Mouse (Mus musculus): Measurements from ENCODE around the gene Tmem88b.
"Not testable (repeated sequence)": the region's sequence is repeated elsewhere in the genome, so short reads cannot be mapped to it uniquely, and the experiment has no call there.

The Tmem88b gene

DNA sequence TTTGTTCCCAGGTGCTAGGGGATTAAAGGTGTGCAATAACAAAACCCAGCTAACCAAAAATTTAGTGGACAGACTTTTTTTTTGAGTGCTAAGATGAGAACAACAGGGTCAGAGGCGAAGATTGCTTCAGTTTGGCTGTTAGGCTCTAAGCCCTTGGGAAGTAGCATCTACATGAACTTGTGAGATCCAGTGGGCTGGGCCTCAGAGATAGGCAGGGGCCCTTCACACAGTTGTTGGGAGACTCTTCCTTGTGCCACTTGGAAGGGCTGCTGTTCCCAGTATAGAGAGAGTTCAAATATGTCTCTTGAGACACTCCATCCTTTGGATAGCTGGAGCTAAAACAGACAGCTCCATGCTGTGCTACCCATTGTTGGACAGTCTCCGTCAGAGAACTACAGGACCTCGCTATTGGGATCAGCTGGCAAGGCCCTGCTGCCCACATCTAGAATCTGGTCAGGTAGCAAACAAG lies 4.4 kb upstream of the Tmem88b start, which contains the start of gene Ankrd65:
Gene Ankrd65, plus strand, starts transcription at position 419 of the 469 bp plus-strand sequence.
- in situ Hi-C loops (cut with MboI; ENCODE audit: low sequenced_read_pairs) = no loop called here

DNA sequence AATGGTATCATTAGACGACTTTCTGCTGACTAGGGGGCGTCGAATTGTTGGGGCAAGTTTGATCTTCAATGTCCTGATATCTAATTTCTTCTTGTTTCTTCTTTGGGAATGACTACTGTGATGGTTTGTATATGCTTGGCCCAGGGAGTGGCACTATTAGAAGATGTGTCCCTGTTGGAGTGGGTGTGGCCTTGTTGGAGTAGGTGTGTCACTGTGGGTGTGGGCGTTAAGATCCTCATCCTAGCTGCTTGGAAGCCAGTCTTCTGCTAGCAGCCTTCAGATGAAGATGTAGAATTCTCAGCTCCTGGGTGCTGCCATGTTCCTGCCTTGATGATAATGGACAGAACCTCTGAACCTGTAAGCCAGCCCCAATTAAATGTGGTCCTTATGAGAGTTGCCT lies 3.2 kb upstream of the Tmem88b start:
- in situ Hi-C loops (cut with MboI; ENCODE audit: low sequenced_read_pairs) = not testable (repeated sequence)

DNA sequence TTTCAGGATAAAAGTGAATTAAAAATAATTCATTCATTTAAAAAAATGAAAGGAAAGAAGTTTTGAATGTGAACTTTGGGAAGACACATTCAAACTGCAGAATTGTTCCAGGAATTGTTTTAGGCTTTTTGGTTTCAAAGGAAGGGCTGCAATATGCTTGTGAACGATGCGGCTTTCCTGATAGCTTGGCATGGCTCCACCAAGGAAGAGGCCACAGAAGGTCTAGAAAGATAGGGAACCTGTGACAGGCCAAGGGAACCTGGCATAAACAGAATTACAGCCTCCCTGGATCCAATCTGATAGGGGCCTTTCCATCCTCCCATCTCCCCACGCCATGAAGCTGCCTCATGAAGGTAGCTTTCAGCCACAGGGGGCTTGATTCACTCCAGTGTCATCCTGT lies 2.6 kb upstream of the Tmem88b start:
- in situ Hi-C loops (cut with MboI; ENCODE audit: low sequenced_read_pairs) = no loop called here

DNA sequence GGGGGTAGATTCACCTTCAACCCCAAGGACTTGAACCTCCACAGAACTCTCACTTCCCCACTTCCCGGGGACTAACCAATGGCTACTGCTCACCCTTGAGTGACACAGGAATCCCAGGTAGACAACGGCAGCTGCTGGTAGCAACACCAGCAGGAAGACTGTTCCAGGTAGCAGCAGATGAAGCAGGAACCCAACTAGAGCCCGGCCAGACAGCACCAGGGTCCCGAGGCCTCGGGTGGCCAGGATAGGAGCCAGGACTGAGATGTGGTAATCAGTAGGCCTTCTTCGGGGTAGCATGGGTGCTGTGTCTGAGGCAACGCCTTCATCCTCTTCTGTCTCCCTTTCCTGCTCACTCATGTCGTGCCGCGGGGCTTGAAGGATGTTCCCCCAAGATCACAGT lies 428 bp downstream of the Tmem88b start:
- in situ Hi-C loops (cut with MboI; ENCODE audit: low sequenced_read_pairs) = no loop called here

DNA sequence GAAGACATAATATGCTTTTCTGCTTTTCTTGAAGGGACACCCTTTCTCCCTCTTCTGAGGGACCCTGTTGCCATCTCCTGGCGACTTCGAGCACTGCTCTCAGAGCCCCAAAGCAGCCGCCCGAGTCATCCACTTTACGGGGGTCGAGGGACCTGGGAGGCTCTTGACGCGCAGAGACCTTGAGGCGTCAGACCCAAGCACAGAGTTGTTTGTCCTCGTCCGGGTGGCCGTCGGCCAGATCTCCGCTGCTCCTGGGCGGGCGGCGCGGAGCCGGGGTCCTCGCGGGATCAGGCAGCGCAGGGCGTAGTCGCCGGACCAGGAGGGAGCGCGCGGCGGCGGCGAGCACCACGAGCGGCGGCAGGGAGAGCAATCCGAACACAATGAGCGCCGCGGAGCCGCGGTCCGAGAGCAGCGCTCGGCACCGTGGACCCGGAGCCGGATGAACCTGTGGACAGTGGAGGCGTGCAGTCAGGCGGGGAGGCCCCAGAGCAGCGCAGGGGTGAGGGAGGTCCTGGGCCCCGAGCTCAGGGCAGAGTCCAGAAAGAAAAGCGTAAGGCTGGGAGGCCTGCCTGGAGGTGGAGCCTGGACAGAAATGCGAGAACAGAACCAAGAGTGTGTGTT lies 1.5 kb downstream of the Tmem88b start:
- in situ Hi-C loops (cut with MboI; ENCODE audit: low sequenced_read_pairs) = no loop called here

DNA sequence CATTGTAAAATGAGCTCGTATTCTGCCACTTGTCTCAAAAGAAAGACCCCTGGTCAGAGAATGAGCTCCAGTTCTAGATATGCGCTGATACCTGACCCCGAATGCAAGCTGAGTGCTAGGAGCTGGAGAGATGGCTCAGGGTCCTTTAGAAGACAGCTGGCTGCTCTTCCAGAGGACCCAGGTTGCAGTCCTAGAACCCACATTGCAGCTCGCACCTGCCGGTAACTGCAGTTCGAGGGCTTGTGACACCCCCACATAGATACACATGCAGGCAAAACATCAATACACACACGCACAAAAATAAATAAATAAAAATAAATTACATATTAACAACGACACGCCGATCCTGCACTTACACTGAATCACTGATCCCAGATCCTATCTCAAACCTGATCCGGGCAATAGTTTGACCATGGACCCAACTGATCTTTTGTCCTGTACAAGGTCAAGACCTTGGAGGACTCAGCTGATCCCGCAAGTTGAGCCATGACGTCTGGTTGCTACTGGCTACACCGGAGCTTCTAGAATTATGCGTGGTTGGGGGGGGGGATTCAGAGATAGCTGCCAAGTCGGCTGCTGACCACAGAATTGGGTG lies 2.1 kb downstream of the Tmem88b start:
- in situ Hi-C loops (cut with MboI; ENCODE audit: low sequenced_read_pairs) = no loop called here

DNA sequence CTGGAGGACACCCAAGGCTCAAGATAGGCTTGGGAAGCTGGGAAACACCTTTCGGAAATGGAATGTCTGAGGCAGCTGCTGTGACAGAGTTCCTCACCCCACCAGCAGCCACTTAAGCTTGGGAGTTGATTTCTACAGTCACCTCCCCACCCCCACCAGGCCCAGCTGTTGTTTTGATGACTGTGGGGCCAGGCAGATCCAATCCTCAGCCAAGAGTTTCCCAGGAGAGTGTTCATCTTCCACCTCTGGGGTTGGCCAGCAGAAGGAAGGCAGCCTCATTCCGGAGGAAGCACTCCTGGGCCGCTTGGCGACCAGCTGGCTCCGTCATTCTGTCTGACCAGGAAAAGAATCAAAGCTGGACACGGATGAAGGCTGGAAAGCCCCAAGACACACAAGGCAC lies 4.8 kb downstream of the Tmem88b start:
- in situ Hi-C loops (cut with MboI; ENCODE audit: low sequenced_read_pairs) = no loop called here

DNA sequence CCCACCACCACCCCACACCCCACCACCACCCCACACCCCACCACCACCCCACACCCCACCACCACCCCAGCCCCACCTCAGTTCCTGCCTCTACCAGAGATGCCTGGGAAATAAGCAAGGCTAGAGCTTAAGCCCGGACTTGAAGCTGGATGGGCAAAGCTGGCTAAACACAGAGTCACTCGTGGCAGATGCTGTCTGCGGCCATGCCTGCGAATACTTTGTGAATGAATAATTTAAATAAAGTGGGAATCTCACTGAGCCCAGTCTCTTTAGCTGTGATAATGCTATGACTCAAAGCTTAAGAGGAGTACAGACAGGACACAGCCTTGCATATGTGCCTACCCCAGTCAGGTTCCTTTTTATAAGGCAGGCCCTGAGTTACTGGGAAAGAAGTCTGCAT lies 6.2 kb downstream of the Tmem88b start:
- in situ Hi-C loops (cut with MboI; ENCODE audit: low sequenced_read_pairs) = no loop called here

DNA sequence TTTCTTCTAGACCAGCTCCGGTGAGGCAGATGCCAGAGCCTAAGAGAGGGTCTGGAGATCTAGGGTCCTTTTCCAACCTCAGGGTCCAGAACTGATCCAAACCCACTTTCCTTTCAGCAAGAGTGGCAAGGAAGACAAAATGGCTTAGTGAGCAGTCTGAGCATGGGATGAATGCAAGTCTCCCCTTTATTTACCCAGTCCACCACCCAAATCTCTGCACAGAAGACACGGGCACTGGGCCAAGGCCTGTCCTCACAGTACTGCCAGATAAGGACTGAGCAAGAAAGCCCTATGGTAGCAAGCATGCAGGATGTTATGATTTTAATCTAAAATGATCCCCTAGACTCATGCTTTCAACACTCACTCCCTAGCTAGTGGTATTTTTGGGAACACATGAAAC lies 7.9 kb downstream of the Tmem88b start:
- in situ Hi-C loops (cut with MboI; ENCODE audit: low sequenced_read_pairs) = no loop called here

DNA sequence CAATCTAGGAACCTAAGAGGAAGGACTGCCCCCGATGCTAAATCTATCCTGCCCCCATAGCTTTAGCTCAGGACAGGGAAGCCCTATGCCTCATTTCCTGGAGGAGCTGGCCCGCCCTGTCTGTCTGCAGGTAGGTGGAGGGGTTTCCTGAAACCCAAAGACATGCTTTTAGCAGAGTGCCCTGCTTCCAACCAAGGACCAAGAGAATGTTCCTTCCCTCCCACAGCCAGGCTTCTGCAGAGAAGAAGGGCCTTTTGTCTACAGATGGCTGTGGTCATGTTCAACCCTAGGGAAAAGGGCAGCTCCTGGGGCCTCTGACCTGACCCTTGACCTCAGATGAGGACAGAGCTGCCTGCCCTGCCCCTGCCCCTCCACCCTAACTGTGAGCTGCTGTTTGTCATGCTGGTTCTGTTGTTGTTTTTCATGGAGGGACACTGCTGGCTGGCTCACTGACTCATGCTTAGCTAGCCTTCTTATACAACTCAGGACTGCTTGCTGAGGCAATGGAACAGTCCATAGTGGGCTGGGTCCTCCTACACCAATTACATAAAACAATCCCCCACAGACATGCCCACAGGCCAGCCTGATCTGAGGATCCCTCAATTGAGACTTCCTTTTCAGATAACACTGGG lies 8.9 kb downstream of the Tmem88b start:
- in situ Hi-C loops (cut with MboI; ENCODE audit: low sequenced_read_pairs) = no loop called here

DNA sequence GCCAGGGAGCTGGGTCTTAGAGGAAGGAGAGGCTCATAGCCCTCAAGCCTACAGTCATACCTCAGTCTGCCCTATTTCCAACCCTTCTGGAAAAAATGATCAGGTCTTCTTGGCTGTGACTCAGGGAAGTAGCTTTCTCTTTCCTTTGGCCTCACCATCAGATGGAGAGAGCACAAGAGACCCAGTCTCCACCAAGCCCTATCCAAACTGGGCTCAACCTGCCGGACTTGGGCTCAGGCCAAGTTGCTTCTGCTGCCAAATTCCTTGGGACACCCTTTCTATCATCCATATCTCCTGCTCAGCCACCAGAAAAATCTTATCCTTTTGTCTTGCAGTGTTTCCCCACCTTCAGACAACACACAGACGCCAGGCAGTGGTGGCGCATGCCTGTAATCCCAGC lies 9.8 kb downstream of the Tmem88b start:
- in situ Hi-C loops (cut with MboI; ENCODE audit: low sequenced_read_pairs) = no loop called here

DNA sequence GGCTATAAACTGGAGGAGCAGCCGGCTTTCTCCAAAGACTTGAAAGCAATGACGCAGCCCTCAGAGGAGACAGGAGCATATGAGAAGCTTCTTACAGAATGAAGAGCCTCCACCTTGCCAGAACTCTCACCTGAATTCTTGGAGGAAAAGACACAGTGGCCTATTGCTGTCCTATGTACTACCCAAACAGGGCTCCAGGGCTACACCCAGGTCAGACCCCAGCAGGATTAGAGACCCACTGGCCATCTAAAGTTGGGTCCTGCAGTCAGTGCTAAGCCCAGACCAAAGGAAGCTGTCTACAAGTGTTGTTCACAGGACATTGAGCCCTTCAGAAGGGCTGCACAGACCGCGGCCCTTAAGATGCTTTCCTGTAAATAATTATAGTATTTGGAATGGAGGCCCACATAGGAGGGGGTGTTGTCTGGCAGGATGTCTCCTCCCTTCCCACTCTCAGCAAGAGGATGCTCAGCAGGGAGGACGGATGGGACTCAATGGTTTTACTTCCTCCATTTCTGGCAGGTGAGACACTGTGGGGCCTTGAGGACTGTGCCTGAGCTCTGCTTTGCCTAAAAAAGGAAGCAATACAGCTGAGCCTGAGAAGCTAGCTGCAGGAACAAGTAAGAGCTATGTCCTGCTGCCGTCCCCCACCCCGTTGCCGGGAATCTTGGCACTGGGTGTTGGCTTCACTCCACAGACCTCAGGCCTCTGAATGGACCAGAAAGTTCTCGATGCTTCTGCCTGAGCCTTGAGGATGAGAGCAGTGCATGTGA lies 10.5 kb downstream of the Tmem88b start:
- in situ Hi-C loops (cut with MboI; ENCODE audit: low sequenced_read_pairs) = no loop called here

DNA sequence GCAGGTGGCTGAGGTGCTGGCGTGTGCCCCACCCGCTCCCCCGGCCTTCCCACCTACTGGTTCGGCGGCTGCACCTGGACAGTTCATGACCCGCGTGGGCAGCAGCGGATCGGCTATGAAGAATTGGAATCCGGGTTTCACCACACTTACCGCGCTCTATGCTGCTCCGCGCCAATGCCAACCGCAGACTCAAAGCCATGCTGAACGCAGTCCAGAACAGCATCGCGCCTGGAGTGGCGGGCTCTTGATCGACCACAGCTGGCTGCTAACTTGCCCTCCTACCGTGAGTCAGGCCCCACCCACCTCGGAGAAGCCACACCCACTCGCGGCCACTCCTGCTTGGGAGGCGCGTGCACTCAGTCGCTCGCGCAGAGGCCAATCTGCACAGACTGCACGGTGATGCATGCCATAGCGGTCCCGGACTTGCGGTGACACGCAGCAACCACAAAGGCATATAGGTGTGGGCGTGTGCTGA lies 11.4 kb downstream of the Tmem88b start, which contains the start of gene Vwa1:
Gene Vwa1, minus strand, starts transcription at position 419 of the 475 bp plus-strand sequence.
- in situ Hi-C loops (cut with MboI; ENCODE audit: low sequenced_read_pairs) = no loop called here

DNA sequence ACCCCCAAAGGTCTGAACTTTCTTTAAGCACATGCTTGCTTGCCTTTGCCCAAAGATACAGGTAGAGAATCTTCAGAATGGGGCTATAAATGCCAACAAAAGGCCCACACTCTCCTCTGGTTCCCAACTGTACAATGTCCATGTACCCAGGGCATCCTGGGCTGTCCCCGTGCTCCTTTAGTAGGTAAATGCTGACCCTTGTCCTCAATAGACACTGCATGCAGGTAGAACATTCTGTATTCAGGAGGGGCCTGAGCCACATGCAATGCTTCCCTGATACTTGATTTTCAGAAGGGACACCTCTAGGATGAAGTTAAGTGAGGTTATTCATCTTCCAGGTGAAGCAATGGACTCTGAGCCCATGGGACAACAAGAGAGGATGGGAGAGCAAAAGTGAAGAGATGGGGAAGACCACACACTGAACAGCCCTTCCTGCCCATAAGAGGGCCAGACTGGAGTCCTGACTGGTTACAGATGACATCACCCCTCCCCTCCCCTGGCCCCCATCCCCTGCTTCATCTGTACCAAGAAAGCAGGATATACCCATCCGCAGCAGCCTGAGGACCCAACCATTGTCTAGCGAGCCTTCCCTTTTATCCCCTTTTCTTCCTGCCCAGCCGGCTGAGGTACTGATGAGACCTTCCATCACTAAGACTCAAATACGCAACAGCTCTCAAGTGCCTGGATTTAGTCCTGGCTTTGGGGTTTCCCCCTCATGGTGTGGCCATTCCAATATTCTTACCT lies 12.2 kb downstream of the Tmem88b start:
- in situ Hi-C loops (cut with MboI; ENCODE audit: low sequenced_read_pairs) = no loop called here

DNA sequence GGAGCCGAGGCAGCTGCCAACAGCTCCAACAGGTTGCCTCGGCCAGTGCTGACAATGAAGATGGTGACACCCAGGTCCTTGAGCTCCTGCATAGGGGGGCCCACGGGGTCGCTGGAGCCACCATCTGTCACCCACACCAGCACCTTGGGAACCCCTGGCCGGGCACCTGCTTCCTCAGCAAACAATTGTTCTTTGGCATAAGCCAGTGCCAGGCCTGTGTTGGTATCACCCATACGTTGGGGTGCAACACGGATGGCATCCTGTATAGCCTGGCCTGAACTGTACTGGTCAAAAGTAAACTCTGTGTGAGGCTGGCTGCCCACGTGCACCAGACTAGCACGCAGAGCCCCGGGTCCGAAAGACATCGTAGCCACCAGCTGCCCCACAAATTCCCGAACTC lies 12.9 kb downstream of the Tmem88b start:
- in situ Hi-C loops (cut with MboI; ENCODE audit: low sequenced_read_pairs) = no loop called here

DNA sequence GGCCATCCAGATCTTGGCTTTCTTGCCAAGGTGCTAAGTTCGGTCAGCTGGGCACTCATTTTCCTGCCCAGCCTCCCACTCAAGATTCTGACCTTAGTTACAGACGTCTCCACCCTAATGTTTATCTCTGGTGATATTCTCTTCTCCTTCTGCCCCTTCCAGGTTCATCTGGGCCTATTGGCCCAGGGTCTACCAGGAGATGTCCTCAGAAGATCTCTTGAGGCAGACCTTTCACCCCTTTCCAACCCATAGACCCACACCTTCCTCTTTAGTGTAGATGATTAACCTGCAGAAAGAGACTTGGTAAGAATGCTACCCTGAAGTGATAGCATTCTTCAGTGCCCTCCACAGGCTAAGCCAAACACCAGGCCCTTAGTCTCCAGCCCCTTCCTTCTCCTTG lies 14.0 kb downstream of the Tmem88b start:
- in situ Hi-C loops (cut with MboI; ENCODE audit: low sequenced_read_pairs) = no loop called here

DNA sequence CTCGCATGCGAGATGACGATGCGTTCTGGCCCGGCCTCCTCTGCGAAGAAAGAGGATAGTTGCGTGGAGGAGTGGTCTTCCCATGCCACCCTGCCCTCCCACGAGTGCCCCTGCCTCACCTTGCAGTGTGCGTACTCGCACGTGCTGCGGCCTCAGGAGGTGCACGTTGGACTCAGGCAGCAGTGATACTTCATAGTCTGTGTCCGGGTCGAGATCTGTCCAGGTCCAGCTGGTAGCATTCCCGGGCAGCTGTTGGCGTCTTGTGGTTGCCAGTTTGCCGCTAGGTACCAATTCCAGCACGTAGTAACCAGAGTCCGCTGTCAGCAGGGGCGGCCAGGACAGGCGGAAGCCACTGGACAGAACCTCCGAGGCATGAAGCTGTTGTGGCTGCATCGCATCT lies 15.0 kb downstream of the Tmem88b start:
- in situ Hi-C loops (cut with MboI; ENCODE audit: low sequenced_read_pairs) = no loop called here

DNA sequence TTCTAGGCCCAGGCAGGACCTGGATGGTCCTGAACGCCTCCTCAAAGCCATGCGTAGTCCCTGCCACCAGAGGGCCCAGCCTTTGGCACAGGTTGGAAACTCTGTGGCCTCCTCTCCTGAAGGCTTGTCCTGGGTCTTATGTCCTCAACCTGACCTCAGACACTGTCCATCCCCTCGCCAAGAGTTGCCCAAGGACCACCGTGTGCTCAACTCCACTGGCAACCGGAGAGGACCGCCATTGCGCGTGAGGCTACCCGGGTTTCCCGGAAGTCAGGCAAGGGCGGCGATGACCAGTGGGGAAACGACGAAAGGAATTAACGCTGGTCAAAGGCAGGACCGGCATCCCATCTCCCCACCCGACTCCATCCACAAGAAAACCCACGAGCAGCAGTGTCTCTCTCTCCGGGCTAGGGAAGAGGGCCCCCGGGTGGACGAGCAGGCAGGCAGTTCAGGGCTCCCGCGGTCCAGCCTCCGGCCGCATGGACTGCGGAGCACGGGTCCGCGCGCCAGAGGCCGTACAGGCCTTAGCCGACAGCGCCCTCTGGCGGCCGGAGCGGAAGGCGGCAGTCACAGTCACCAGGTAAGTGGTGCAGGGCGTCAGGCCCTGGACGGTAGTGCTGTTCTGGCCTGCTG lies 15.7 kb downstream of the Tmem88b start:
- in situ Hi-C loops (cut with MboI; ENCODE audit: low sequenced_read_pairs) = no loop called here

DNA sequence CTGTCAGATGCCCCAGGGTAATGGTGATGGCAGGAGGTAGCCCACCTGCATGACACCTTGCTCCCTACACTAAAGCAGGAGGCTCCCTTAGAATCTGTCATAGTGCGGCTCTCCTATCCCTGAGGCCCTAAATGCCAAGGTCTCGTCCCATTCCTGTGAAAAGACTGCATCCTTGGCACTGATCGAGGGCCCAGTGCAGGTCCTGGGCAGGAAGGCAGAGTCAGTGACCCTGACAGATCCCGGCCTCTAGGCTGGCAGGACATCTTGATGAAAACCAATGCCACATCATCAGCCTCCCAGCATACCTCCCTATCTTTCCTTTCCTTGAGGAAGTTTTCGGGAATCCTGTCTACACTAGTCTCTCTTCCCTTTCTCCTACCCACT lies 16.2 kb downstream of the Tmem88b start:
- in situ Hi-C loops (cut with MboI; ENCODE audit: low sequenced_read_pairs) = no loop called here

DNA sequence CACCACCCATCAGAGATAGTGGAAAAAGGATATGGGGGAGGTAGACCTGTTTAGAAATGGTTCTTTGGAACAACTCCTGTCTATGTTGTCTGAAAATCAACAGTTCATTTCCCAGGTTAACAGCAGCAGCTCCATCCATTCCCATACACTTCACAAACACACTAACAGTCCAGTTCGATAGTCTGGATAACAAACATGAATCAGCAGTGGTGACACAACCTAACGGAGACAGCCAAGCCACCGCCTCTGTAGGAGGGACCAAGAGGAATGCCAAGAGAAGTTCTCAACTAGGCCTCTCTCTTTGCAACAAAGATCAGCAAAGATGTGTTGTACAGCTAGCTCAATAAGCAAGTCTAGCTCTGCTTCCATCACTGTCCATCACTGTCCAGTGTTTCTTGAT lies 23.3 kb downstream of the Tmem88b start:
- in situ Hi-C loops (cut with MboI; ENCODE audit: low sequenced_read_pairs) = no loop called here
